Mouse (Mus musculus): ENCODE results near the gene Ets1.

- TF ChIP-seq CTCF (IDR thresholded peaks at IDR 0.05; ENCODE audit: low read depth) (no peak), EP300 (IDR thresholded peaks at IDR 0.05; ENCODE audit: low read depth) (0 out of 2 replicates have a peak, but pooled peaks have one; percentile 42)
Observed at GRCm38 (mm10) chr9:32752602-32753001, 116.6 kb downstream of the Ets1 start.
